Mouse (Mus musculus) lung, postnatal 0 days (tissue): ENCODE measurements around the gene Resp18.

Experiments
- CTCF ChIP-seq: IDR thresholded peaks from 2 replicates; pipeline ENCODE4 v1.5.1; 2016; ENCODE audit warnings: antibody characterized with exemption, mild to moderate bottlenecking
- EP300 ChIP-seq: IDR thresholded peaks from 2 replicates; pipeline ENCODE4 v1.6.1; 2016; ENCODE audit warnings: antibody characterized with exemption, mild to moderate bottlenecking, control low read depth

DNA sequence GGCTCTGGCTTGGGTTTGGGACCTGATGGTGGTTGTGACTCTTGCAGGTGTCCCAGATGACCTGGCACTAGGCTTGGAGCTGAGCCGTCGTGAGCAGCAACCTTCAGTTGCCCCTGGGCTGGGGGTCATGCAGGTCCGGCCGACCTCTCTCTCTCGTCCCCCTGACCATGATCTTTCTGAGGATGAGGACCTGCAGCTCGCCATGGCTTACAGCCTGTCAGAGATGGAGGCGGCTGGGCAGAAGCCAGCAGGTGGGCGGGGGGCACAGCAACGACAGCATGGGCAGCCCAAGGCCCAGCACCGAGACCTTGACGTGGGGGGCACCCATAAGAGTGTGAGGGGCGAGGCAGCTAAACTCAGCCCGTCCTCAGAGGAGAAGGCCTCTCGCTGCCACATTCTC, 34.8 kb downstream of the Resp18 start:
- TF ChIP-seq CTCF (no peak), EP300 (no peak)
